Mouse (Mus musculus) right cerebral cortex, postnatal 4 days (tissue): Measurements from ENCODE around the gene Nrp2.

ENCODE experiments used
- DNase-seq: peaks from one replicate; pipeline ENCODE4 v3.0.0-alpha.2; 2022

The Nrp2 gene

GRCm38 (mm10) chr1:62787546-62787945, 84.5 kb downstream of the Nrp2 start:
- no peak for DNase-seq

GRCm38 (mm10) chr1:62794223-62794895, 91.3 kb downstream of the Nrp2 start:
- DNase-seq: peak; percentile 75

- DNase-seq: no peak
These were observed 91.8 kb downstream of the Nrp2 start for GRCm38 (mm10) chr1:62794896-62795255.

- DNase-seq: peak; percentile 77
These were observed 92.4 kb downstream of the Nrp2 start for GRCm38 (mm10) chr1:62795307-62796037.

- DNase-seq: peak; percentile 41
These were observed 93.1 kb downstream of the Nrp2 start for GRCm38 (mm10) chr1:62796038-62796647.

GRCm38 (mm10) chr1:62799427-62799826, 96.3 kb downstream of the Nrp2 start:
- no peak for DNase-seq

GRCm38 (mm10) chr1:62800351-62800750, 97.3 kb downstream of the Nrp2 start:
- DNase-seq: no peak

- DNase-seq: no peak
These were observed 98.3 kb downstream of the Nrp2 start for GRCm38 (mm10) chr1:62801429-62801828.

GRCm38 (mm10) chr1:62801842-62802241, 98.8 kb downstream of the Nrp2 start:
- no peak for DNase-seq

- no peak for DNase-seq
These were observed 100.5 kb downstream of the Nrp2 start for GRCm38 (mm10) chr1:62803544-62803943.

GRCm38 (mm10) chr1:62806014-62806413, 102.9 kb downstream of the Nrp2 start:
- no peak for DNase-seq

- no peak for DNase-seq
These were observed 105.3 kb downstream of the Nrp2 start for GRCm38 (mm10) chr1:62808395-62808794.

GRCm38 (mm10) chr1:62809601-62810228, 106.6 kb downstream of the Nrp2 start:
- DNase-seq: no peak

- DNase-seq: no peak
These were observed 108.1 kb downstream of the Nrp2 start for GRCm38 (mm10) chr1:62811141-62811540.

GRCm38 (mm10) chr1:62812701-62813684, 109.9 kb downstream of the Nrp2 start:
- DNase-seq: no peak

GRCm38 (mm10) chr1:62813938-62814337, 110.9 kb downstream of the Nrp2 start:
- no peak for DNase-seq

GRCm38 (mm10) chr1:62817566-62817965, 114.5 kb downstream of the Nrp2 start:
- no peak for DNase-seq

GRCm38 (mm10) chr1:62820170-62820569, 117.1 kb downstream of the Nrp2 start:
- DNase-seq: peak; percentile 65

- DNase-seq: no peak
These were observed 118.7 kb downstream of the Nrp2 start for GRCm38 (mm10) chr1:62821509-62822398.

- no peak for DNase-seq
These were observed 120.6 kb downstream of the Nrp2 start for GRCm38 (mm10) chr1:62823549-62824195.
